Mouse (Mus musculus): ENCODE data around the gene Msl1.

GRCm38 (mm10) chr11:98776052-98776764 lies 19.1 kb upstream of the Msl1 start:
- TF ChIP-seq CTCF (conservative IDR thresholded peaks at IDR 0.05; ENCODE audit: low read length) (no peak), POU5F1 (IDR thresholded peaks at IDR 0.05; ENCODE audit: borderline replicate concordance, low read length) (no peak)
